ENCODE assay signal across 8 mouse cellular contexts in the genomic region with DNA sequence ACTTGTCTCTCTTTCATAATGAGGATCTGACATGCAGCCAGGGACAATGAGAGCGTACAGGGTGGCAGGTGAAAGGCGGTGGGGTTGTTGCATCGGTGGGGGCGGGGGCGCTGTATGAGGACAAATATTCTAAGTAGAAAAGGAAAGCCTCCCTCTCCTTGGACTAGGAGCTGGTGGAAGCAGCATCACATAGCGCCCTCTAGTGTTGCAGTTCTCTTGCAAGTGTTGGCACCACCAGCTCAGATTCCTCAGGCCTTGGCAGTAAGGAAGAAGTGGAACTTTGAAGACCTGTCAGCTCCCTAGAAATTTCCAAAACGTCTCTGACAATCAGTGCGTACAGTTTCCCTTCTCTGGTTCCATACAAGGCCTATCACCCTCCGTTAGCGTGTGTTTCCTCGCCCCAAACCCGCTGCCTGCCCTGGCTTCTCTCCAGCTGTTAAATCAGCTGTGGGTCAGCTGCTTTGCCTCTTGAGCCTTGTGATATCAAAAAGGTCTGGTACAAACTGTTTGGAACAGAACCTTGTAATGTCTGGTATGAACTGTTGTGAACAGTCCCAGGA.
DNase-seq lines count a peak whose midpoint lies in the region; ATAC-seq lines count a peak whose summit lies in the region.

No protein-coding gene starts in this region.

- no peaks in the 10 kb centered on the region for H3K4me1 ChIP-seq in kidney, embryonic 14.5 days (ENCODE audit: control insufficient read depth, insufficient read depth, low read length)
- H3K4me1 ChIP-seq in embryonic facial prominence, embryonic 10.5 days: no peaks in the 10 kb centered on the region
- no peaks in the 10 kb centered on the region for H3K4me1 ChIP-seq in hindbrain, embryonic 14.5 days (replicated peaks; ENCODE audit: control insufficient read depth, insufficient read depth, low read length)

- H3K27ac ChIP-seq in kidney, embryonic 14.5 days (ENCODE audit: low read depth, low read length): no peak overlapping the region
- H3K27ac ChIP-seq in embryonic facial prominence, embryonic 10.5 days (replicated peaks): no peak overlapping the region
- H3K27ac ChIP-seq in hindbrain, embryonic 14.5 days: no peak overlapping the region

- H3K4me2 ChIP-seq in kidney, embryonic 14.5 days (replicated peaks; ENCODE audit: low read depth, low read length): no peak overlapping the region
- H3K4me2 ChIP-seq in hindbrain, embryonic 14.5 days (replicated peaks): no peak overlapping the region

- DNase-seq in kidney, adult 11 months: peak; percentile 15
- DNase-seq in adrenal gland, adult 8-10 months: peak; percentile 6
- peak; percentile 49 for DNase-seq in embryonic facial prominence, embryonic 10.5 days (ENCODE audit: low spot score)
- peak; percentile 71 for DNase-seq in hindbrain, embryonic 14.5 days (ENCODE audit: low spot score)
- DNase-seq in left cerebral cortex, postnatal 36 days (ENCODE audit: low spot score in 2 of 2): peak; percentile 13 to 24
- peak; percentile 18 to 30 for DNase-seq in right cerebral cortex, postnatal 36 days (ENCODE audit: low spot score in 2 of 2)
- no peak for DNase-seq in thymus, postnatal 10 days (ENCODE audit: low spot score in 2 of 2)

- H3K4me3 ChIP-seq in kidney, embryonic 14.5 days (ENCODE audit: low read length): no peak overlapping the region
- no peak overlapping the region for H3K4me3 ChIP-seq in embryonic facial prominence, embryonic 10.5 days
- H3K4me3 ChIP-seq in hindbrain, embryonic 14.5 days (replicated peaks; ENCODE audit: low read length): no peak overlapping the region

- no peaks in the 10 kb centered on the region for H3K27me3 ChIP-seq in kidney, embryonic 14.5 days (ENCODE audit: control insufficient read depth, insufficient read depth, low read length)
- no peaks in the 10 kb centered on the region for H3K27me3 ChIP-seq in embryonic facial prominence, embryonic 10.5 days (replicated peaks; ENCODE audit: low read depth, poor library complexity, severe bottlenecking)
- no peaks in the 10 kb centered on the region for H3K27me3 ChIP-seq in hindbrain, embryonic 14.5 days (ENCODE audit: control insufficient read depth, insufficient read depth, low read length)

- no peak overlapping the region for H3K9ac ChIP-seq in kidney, embryonic 14.5 days (ENCODE audit: low read depth, low read length)
- no peak overlapping the region for H3K9ac ChIP-seq in hindbrain, embryonic 14.5 days

- no peak for ATAC-seq in kidney, embryonic 14.5 days (ENCODE audit: low FRiP score, low TSS enrichment)
- no peak for ATAC-seq in hindbrain, embryonic 14.5 days (ENCODE audit: low FRiP score)

- WGBS in kidney, embryonic 14.5 days: 75% methylated on average over 12 of the region's 12 CpGs
- 61% methylated on average over 12 of the region's 12 CpGs for WGBS in embryonic facial prominence, embryonic 10.5 days
- 60% methylated on average over 12 of the region's 12 CpGs for WGBS in hindbrain, embryonic 14.5 days

- H3K36me3 ChIP-seq in kidney, embryonic 14.5 days (ENCODE audit: control insufficient read depth, insufficient read depth, low read length): no peaks in the 10 kb centered on the region
- H3K36me3 ChIP-seq in embryonic facial prominence, embryonic 10.5 days (replicated peaks): no peaks in the 10 kb centered on the region
- no peaks in the 10 kb centered on the region for H3K36me3 ChIP-seq in hindbrain, embryonic 14.5 days (replicated peaks; ENCODE audit: control insufficient read depth, insufficient read depth)

- H3K9me3 ChIP-seq in kidney, embryonic 14.5 days (ENCODE audit: control insufficient read depth, low read length): no peaks in the 10 kb centered on the region
- no peaks in the 10 kb centered on the region for H3K9me3 ChIP-seq in embryonic facial prominence, embryonic 10.5 days
- H3K9me3 ChIP-seq in hindbrain, embryonic 14.5 days (ENCODE audit: control insufficient read depth, low read length): no peaks in the 10 kb centered on the region

- intact Hi-C loops in left cerebral cortex, postnatal 36 days (cut with DNase I): no loop called here

Comparison
In these comparisons a context has a peak if more than half of its experiments do, and no peak if none do; other contexts are left out.
1. DNase-seq: peak in kidney, adult 11 months (single experiment), adrenal gland, adult 8-10 months (single experiment), embryonic facial prominence, embryonic 10.5 days (single experiment), hindbrain, embryonic 14.5 days (single experiment), left cerebral cortex, postnatal 36 days (2 of 2) and right cerebral cortex, postnatal 36 days (2 of 2); none in thymus, postnatal 10 days (0 of 2).